Mouse (Mus musculus): ENCODE measurements at regions not wholly inside any gene's neighbourhood (a gene's known extent, or its start where the extent isn't known, plus 50 kb on each side); places are given as distances from the start of the nearest gene placed in this dataset.

GRCm38 (mm10) chr11:45240419-45240818 lies 611.4 kb upstream of the Clint1 start:
- intact Hi-C loops (cut with DNase I) = no loop called here
- DNase-seq = no peak

GRCm38 (mm10) chr11:45241671-45242070 lies 610.2 kb upstream of the Clint1 start:
- intact Hi-C loops (cut with DNase I) = no loop called here

GRCm38 (mm10) chr11:45244796-45245195 lies 607.1 kb upstream of the Clint1 start:
- intact Hi-C loops (cut with DNase I) = no loop called here
- no peak for DNase-seq

More at GRCm38 (mm10) chr11:45241671-45242070, 610.2 kb upstream of the Clint1 start:
- DNase-seq = no peak

GRCm38 (mm10) chr11:45256019-45256418 lies 595.8 kb upstream of the Clint1 start:
- intact Hi-C loops (cut with DNase I) = no loop called here
- no peak for DNase-seq

- DNase-seq = no peak
- intact Hi-C loops (cut with DNase I) = no loop called here
Observed at GRCm38 (mm10) chr11:45262198-45262597, 589.7 kb upstream of the Clint1 start.

- intact Hi-C loops (cut with DNase I) = no loop called here
- no peak for DNase-seq
Observed at GRCm38 (mm10) chr11:45264001-45264400, 587.9 kb upstream of the Clint1 start.

- intact Hi-C loops (cut with DNase I) = no loop called here
- DNase-seq = no peak
Observed at GRCm38 (mm10) chr11:45265171-45265988, 586.5 kb upstream of the Clint1 start.

- DNase-seq = no peak
- intact Hi-C loops (cut with DNase I) = no loop called here
Observed at GRCm38 (mm10) chr11:45265989-45266302, 585.9 kb upstream of the Clint1 start.

- intact Hi-C loops (cut with DNase I) = no loop called here
- peak; percentile 52 for DNase-seq
Observed at GRCm38 (mm10) chr11:45269215-45269614, 582.6 kb upstream of the Clint1 start.

- no peak for DNase-seq
- intact Hi-C loops (cut with DNase I) = no loop called here
Observed at GRCm38 (mm10) chr11:45271206-45271605, 580.6 kb upstream of the Clint1 start.

GRCm38 (mm10) chr11:45274446-45275119 lies 577.3 kb upstream of the Clint1 start:
- intact Hi-C loops (cut with DNase I) = no loop called here
- DNase-seq = peak; percentile 31

- no peak for DNase-seq
- intact Hi-C loops (cut with DNase I) = no loop called here
Observed at GRCm38 (mm10) chr11:45275170-45275569, 576.7 kb upstream of the Clint1 start.

- intact Hi-C loops (cut with DNase I) = no loop called here
- DNase-seq = no peak
Observed at GRCm38 (mm10) chr11:45296772-45297171, 555.1 kb upstream of the Clint1 start.

- no peak for DNase-seq
- intact Hi-C loops (cut with DNase I) = no loop called here
Observed at GRCm38 (mm10) chr11:45311934-45312333, 539.9 kb upstream of the Clint1 start.

- intact Hi-C loops (cut with DNase I) = no loop called here
- DNase-seq = no peak
Observed at GRCm38 (mm10) chr11:45323766-45324165, 528.1 kb upstream of the Clint1 start.

GRCm38 (mm10) chr11:45330319-45330718 lies 521.5 kb upstream of the Clint1 start:
- DNase-seq = no peak
- intact Hi-C loops (cut with DNase I) = no loop called here

- DNase-seq = peak; percentile 6
- intact Hi-C loops (cut with DNase I) = no loop called here
Observed at GRCm38 (mm10) chr11:45333756-45334155, 518.1 kb upstream of the Clint1 start.

- peak; percentile 3 for DNase-seq
- intact Hi-C loops (cut with DNase I) = no loop called here
Observed at GRCm38 (mm10) chr11:45349331-45349730, 502.5 kb upstream of the Clint1 start.

GRCm38 (mm10) chr11:45365343-45365742 lies 486.5 kb upstream of the Clint1 start:
- DNase-seq = no peak
- intact Hi-C loops (cut with DNase I) = no loop called here

GRCm38 (mm10) chr11:45389243-45390146 lies 462.4 kb upstream of the Clint1 start:
- no peak for DNase-seq
- intact Hi-C loops (cut with DNase I) = no loop called here

GRCm38 (mm10) chr11:45396009-45396408 lies 455.8 kb upstream of the Clint1 start:
- intact Hi-C loops (cut with DNase I) = no loop called here
- DNase-seq = peak; percentile 68

Data from left cerebral cortex, postnatal 4 days (tissue).